Mouse (Mus musculus) intestine, postnatal 0 days (tissue): ENCODE data around the gene Samt1. TPM values are rescaled to one million over a fixed set of nuclear protein-coding genes. Genes with fewer than 3 reads are reported as not detected.
A peak's percentile ranks its signal among the peaks of the same experiment; 100 is the strongest.
"Not testable (repeated sequence)": the region's sequence is repeated elsewhere in the genome, so short reads cannot be mapped to it uniquely, and the experiment has no call there.

Experiments used
- ATAC-seq: fragments of 200-750 bp; cut with Nextera tagmentation; 2 replicates; pipeline ENCODE4 v1.8.0; 2017; ENCODE audit warnings: mild to moderate bottlenecking, moderate TSS enrichment, moderate library complexity
- H3K27ac ChIP-seq: fragments of 300-500 bp; sonication (generic); 2 replicates; pipeline ENCODE4 v1.5.1; 2014; ENCODE audit warnings: mild to moderate bottlenecking, low read depth, low read length, moderate library complexity
- H3K27me3 ChIP-seq: fragments of 300-500 bp; sonication (generic); replicated peaks from 2 replicates; pipeline ENCODE4 v1.6.1; 2014; ENCODE audit warnings: low read length, mixed read lengths; ENCODE audit not compliant: control insufficient read depth, insufficient read depth
- H3K36me3 ChIP-seq: fragments of 300-500 bp; sonication (generic); 2 replicates; pipeline ENCODE4 v1.6.1; 2014; ENCODE audit warnings: mild to moderate bottlenecking, moderate library complexity; ENCODE audit not compliant: control insufficient read depth, insufficient read depth
- H3K4me1 ChIP-seq: fragments of 300-500 bp; sonication (generic); replicated peaks from 2 replicates; pipeline ENCODE4 v1.6.1; 2014; ENCODE audit warnings: antibody characterized with exemption, low read length, mixed read lengths; ENCODE audit not compliant: control insufficient read depth, insufficient read depth
- H3K4me2 ChIP-seq: fragments of 300-500 bp; sonication (generic); replicated peaks from 2 replicates; pipeline ENCODE4 v1.6.1; 2014; ENCODE audit warnings: low read depth, mild to moderate bottlenecking, moderate library complexity
- H3K4me3 ChIP-seq: fragments of 300-500 bp; sonication (generic); 2 replicates; pipeline ENCODE4 v1.5.1; 2014; ENCODE audit warnings: low read depth, low read length
- H3K9ac ChIP-seq: fragments of 300-500 bp; sonication (generic); 2 replicates; pipeline ENCODE4 v1.6.1; 2014; ENCODE audit warnings: mild to moderate bottlenecking, low read depth, low read length
- H3K9me3 ChIP-seq: fragments of 300-500 bp; sonication (generic); 2 replicates; pipeline ENCODE4 v1.6.1; 2016; ENCODE audit warnings: mixed run types; ENCODE audit not compliant: control insufficient read depth
- CTCF ChIP-seq: sonication (generic); IDR thresholded peaks from 2 replicates; pipeline ENCODE4 v1.5.1; 2016; ENCODE audit warnings: low read depth, mild to moderate bottlenecking, control low read depth, antibody characterized with exemption, moderate library complexity
- WGBS: fragments of 180-500 bp; shearing (Covaris S2); extraction: QIAGEN DNeasy Blood & Tissue Kit; methylation state at CpG from one replicate; pipeline ENCODE4 v1.1.7; 2014; 5-methylcytosine and 5-hydroxymethylcytosine counted together
- polyA plus RNA-seq: library from polyadenylated mRNA; unstranded; fragments of >200 nt; fragmentation: Nextera tagmentation; extraction: Ambion mirVana; gene quantifications from 2 replicates; pipeline ENCODE4 v1.2.1, GENCODE M21; 2015

Gene Samt1
- polyA plus RNA-seq: not detected in 2 replicates

DNA sequence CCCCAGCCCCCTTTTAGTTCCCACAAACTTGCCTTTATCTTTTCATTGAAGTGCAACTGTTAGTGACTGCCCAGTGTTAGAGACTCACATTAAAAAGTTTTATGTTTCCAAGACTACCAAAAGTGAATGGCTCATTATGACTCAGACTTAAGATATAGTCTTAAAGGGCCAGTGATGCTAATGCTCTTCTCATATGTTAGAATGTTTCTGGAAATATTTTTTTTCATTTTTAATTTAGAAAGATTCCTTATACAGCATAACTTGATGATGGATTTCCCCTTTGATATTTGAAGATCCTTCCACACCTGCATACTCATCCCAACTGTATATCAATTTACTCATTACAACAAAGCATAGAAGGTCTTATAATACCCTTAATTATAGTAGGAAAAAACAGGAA, at the start of gene Samt1:
Gene Samt1 (minus strand): TSS at position 101 of the 400 bp plus-strand sequence.
- H3K27me3 ChIP-seq, H3K9me3 ChIP-seq, H3K27ac ChIP-seq, ATAC-seq, H3K9ac ChIP-seq, H3K4me2 ChIP-seq, H3K4me3 ChIP-seq, H3K4me1 ChIP-seq, H3K36me3 ChIP-seq: not testable (repeated sequence)

DNA sequence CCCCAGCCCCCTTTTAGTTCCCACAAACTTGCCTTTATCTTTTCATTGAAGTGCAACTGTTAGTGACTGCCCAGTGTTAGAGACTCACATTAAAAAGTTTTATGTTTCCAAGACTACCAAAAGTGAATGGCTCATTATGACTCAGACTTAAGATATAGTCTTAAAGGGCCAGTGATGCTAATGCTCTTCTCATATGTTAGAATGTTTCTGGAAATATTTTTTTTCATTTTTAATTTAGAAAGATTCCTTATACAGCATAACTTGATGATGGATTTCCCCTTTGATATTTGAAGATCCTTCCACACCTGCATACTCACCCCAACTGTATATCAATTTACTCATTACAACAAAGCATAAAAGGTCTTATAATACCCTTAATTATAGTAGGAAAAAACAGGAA, 42.5 kb upstream of the Samt1 start, which contains the start of gene Gm10057:
Gene Gm10057 (minus strand): TSS at position 101 of the 400 bp plus-strand sequence.
- not testable (repeated sequence) for ATAC-seq, H3K4me1 ChIP-seq, H3K9me3 ChIP-seq, H3K27ac ChIP-seq, H3K4me3 ChIP-seq, H3K36me3 ChIP-seq, H3K9ac ChIP-seq, H3K4me2 ChIP-seq, H3K27me3 ChIP-seq

- H3K36me3 ChIP-seq: not testable (repeated sequence)
Observed at GRCm38 (mm10) chrX:154033727-154034126, 21.3 kb upstream of the Samt1 start, which contains the start of gene 4921511M17Rik. Gene 4921511M17Rik (minus strand): TSS chrX:154033827.

DNA sequence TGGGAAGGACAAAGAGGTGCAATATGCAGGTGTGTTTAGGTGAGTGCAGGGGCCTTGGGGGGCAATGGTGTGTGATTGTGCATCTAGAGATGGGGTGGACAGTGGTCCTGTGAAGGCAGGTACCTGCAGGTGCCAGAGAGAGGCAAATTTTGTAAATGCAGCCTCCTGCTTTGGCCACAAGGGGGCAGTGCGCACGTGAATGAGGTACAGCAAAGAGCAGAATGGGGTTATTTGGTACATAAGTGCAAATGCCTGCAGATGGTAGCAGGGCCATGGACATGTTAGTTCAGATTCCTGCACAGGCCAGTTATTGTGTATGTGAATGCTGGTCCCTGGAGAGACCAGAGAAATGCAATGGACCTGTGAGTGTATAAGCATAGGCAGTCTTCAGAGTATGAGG, 35.5 kb downstream of the Samt1 start:
- not testable (repeated sequence) for H3K4me3 ChIP-seq, H3K9ac ChIP-seq, H3K27ac ChIP-seq, H3K36me3 ChIP-seq, H3K9me3 ChIP-seq, H3K4me2 ChIP-seq, H3K4me1 ChIP-seq, ATAC-seq, H3K27me3 ChIP-seq
- no CpG with 5 or more reads among the region's 2 CpGs for WGBS

More at GRCm38 (mm10) chrX:154033727-154034126, 21.3 kb upstream of the Samt1 start, which contains the start of gene 4921511M17Rik:
- not testable (repeated sequence) for H3K27me3 ChIP-seq, H3K9me3 ChIP-seq, H3K4me2 ChIP-seq, H3K27ac ChIP-seq, H3K4me1 ChIP-seq, H3K9ac ChIP-seq, ATAC-seq, H3K4me3 ChIP-seq

GRCm38 (mm10) chrX:153976467-153976866, 36.0 kb downstream of the Samt1 start:
- H3K4me3 ChIP-seq, H3K4me2 ChIP-seq, H3K36me3 ChIP-seq, H3K9ac ChIP-seq, H3K27ac ChIP-seq, H3K4me1 ChIP-seq, H3K9me3 ChIP-seq, H3K27me3 ChIP-seq, ATAC-seq: not testable (repeated sequence)
- WGBS: 28% methylated on average over 4 of the region's 4 CpGs

GRCm38 (mm10) chrX:153974450-153974849, 38.0 kb downstream of the Samt1 start:
- ATAC-seq: no peak
- H3K4me3 ChIP-seq: no peak overlapping the region
- H3K4me1 ChIP-seq: no peaks in the 10 kb centered on the region
- TF ChIP-seq CTCF: peak; percentile 64
- WGBS: 18% methylated on average over 2 of the region's 2 CpGs
- H3K4me2 ChIP-seq: no peak overlapping the region
- H3K9me3 ChIP-seq: no peaks in the 10 kb centered on the region
- H3K36me3 ChIP-seq: no peaks in the 10 kb centered on the region
- no peak overlapping the region for H3K27ac ChIP-seq
- no peak overlapping the region for H3K9ac ChIP-seq
- no peaks in the 10 kb centered on the region for H3K27me3 ChIP-seq

DNA sequence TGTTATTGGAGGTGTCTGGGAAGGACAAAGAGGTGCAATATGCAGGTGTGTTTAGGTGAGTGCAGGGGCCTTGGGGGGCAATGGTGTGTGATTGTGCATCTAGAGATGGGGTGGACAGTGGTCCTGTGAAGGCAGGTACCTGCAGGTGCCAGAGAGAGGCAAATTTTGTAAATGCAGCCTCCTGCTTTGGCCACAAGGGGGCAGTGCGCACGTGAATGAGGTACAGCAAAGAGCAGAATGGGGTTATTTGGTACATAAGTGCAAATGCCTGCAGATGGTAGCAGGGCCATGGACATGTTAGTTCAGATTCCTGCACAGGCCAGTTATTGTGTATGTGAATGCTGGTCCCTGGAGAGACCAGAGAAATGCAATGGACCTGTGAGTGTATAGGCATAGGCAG, 59.6 kb downstream of the Samt1 start:
- ATAC-seq, H3K9me3 ChIP-seq, H3K27ac ChIP-seq, H3K4me1 ChIP-seq, H3K4me2 ChIP-seq, H3K27me3 ChIP-seq, H3K9ac ChIP-seq, H3K4me3 ChIP-seq, H3K36me3 ChIP-seq: not testable (repeated sequence)
- WGBS: no CpG with 5 or more reads among the region's 2 CpGs

Other genes with a start within 250 kb of the Samt1 start
- 4.6 and 4.8 TPM in 2 replicates for gene Spin2c, start 180.4 kb downstream of the Samt1 start, polyA plus RNA-seq
- not detected in 2 replicates for gene 4921511M17Rik, start 21.2 kb upstream of the Samt1 start, polyA plus RNA-seq
- not detected in 2 replicates for gene Gm10057, start 42.4 kb upstream of the Samt1 start, polyA plus RNA-seq
- gene Gm15140, start 108.0 kb upstream of the Samt1 start, polyA plus RNA-seq: not detected in 2 replicates